Mouse (Mus musculus) C2C12 (cell line): ENCODE measurements around the gene Akr1c18.

ENCODE experiments used
- CEBPB ChIP-seq: IDR thresholded peaks from one replicate; pipeline ENCODE4 v1.6.1; 2011; ENCODE audit warnings: low read depth, mild to moderate bottlenecking, control low read depth, moderate library complexity
- CTCF ChIP-seq: IDR thresholded peaks from one replicate; pipeline ENCODE4 v1.5.1; 2011; ENCODE audit not compliant: control insufficient read depth, insufficient read depth, insufficient read length
- MAX ChIP-seq: IDR thresholded peaks from one replicate; pipeline ENCODE4 v1.6.1; 2011; ENCODE audit warnings: mild to moderate bottlenecking, control low read depth
- MYOD1 ChIP-seq: IDR thresholded peaks from one replicate; pipeline ENCODE4 v1.6.1; 2011; ENCODE audit warnings: low read depth; ENCODE audit not compliant: control insufficient read depth, insufficient read length
- USF1 ChIP-seq: IDR thresholded peaks from one replicate; pipeline ENCODE4 v1.6.1; 2011; ENCODE audit warnings: low read depth, mild to moderate bottlenecking, control low read depth, moderate library complexity

DNA sequence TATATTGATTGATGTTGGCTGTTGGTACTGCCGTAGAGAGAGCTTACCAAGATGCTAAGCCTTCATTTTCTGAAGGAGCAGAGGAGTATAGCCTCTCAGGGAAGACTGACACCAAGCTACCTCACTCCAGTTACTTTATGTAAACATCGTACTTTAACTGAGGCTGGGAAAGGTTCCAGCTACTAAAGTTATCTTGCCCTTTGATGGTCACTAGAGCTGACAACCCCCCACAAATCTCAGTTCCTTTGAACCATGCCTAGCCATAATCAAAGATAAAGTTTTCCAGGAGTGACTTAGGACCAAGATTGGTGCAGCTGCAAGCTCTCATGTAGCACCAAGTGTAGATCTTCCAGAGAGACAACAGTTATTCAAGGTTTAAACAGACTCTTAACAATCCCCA lies 22.5 kb upstream of the Akr1c18 start:
- TF ChIP-seq CTCF = no peak
- TF ChIP-seq USF1 = no peak
- no peak for TF ChIP-seq CEBPB
- no peak for TF ChIP-seq MAX
- TF ChIP-seq MYOD1 = no peak
